Mouse (Mus musculus) limb, embryonic 14.5 days (tissue): ENCODE data around the gene Gm498. TPM values are rescaled to one million over a fixed set of nuclear protein-coding genes. Genes with fewer than 3 reads are reported as not detected.

Source experiments
- ATAC-seq: fragments of 200-750 bp; cut with Nextera tagmentation; 2 replicates; pipeline ENCODE4 v1.8.0; 2017; ENCODE audit warnings: low read depth, moderate number of reproducible peaks, moderate TSS enrichment; ENCODE audit not compliant: low FRiP score
- DNase-seq: peaks from one replicate; pipeline ENCODE4 v3.0.0-alpha.2; 2015; ENCODE audit warnings: low spot score
- H3K27ac ChIP-seq: fragments of 300-500 bp; sonication (generic); replicated peaks from 2 replicates; pipeline ENCODE4 v1.5.1; 2014; ENCODE audit warnings: low read depth, mild to moderate bottlenecking, low read length, moderate library complexity, mixed read lengths
- H3K27me3 ChIP-seq: fragments of 300-500 bp; sonication (generic); 2 replicates; pipeline ENCODE4 v1.6.1; 2014; ENCODE audit warnings: low read length, mixed read lengths; ENCODE audit not compliant: control insufficient read depth, insufficient read depth
- H3K36me3 ChIP-seq: fragments of 300-500 bp; sonication (generic); 2 replicates; pipeline ENCODE4 v1.6.1; 2014; ENCODE audit warnings: mild to moderate bottlenecking, low read length, moderate library complexity, mixed read lengths; ENCODE audit not compliant: control insufficient read depth, insufficient read depth
- H3K4me1 ChIP-seq: fragments of 300-500 bp; sonication (generic); 2 replicates; pipeline ENCODE4 v1.6.1; 2014; ENCODE audit warnings: antibody characterized with exemption, low read length, mixed read lengths; ENCODE audit not compliant: control insufficient read depth, insufficient read depth
- H3K4me2 ChIP-seq: fragments of 300-500 bp; sonication (generic); replicated peaks from 2 replicates; pipeline ENCODE4 v1.6.1; 2014; ENCODE audit warnings: low read depth, mild to moderate bottlenecking, low read length, moderate library complexity; ENCODE audit not compliant: severe bottlenecking
- H3K4me3 ChIP-seq: fragments of 300-500 bp; sonication (generic); replicated peaks from 2 replicates; pipeline ENCODE4 v1.5.1; 2014; ENCODE audit warnings: low read length
- H3K9ac ChIP-seq: fragments of 300-500 bp; sonication (generic); 2 replicates; pipeline ENCODE4 v1.6.1; 2014; ENCODE audit warnings: mild to moderate bottlenecking, low read depth, low read length, moderate library complexity; ENCODE audit not compliant: severe bottlenecking
- H3K9me3 ChIP-seq: fragments of 300-500 bp; sonication (generic); 2 replicates; pipeline ENCODE4 v1.6.1; 2016; ENCODE audit warnings: low read length; ENCODE audit not compliant: control insufficient read depth
- POLR2A ChIP-seq: fragments of 200-500 bp; IDR thresholded peaks from 2 replicates; pipeline ENCODE4 v1.8.0; 2012; ENCODE audit warnings: inconsistent platforms, mild to moderate bottlenecking, moderate library complexity, borderline replicate concordance; ENCODE audit not compliant: insufficient read depth, insufficient read length; ENCODE audit errors: extremely low read depth
- WGBS: fragments of 180-500 bp; shearing (Covaris S2); extraction: QIAGEN DNeasy Blood & Tissue Kit; methylation state at CpG from one replicate; pipeline ENCODE4 v1.1.7; 2014; 5-methylcytosine and 5-hydroxymethylcytosine counted together
- polyA plus RNA-seq, 2 experiments: library from polyadenylated mRNA; depleted of rRNA in 1 of 2; stranded (reverse) in 1 of 2; unstranded in 1 of 2; fragments of >200 nt; fragmentation: Nextera tagmentation in 1 of 2; extraction: Ambion mirVana in 1 of 2; gene quantifications; 2 replicates each; pipeline versions ENCODE4 v1.2.1 to v1.2.3; 2012 to 2014

Gene Gm498
- polyA plus RNA-seq (2012; rRNA removed) (not detected in 2 replicates), polyA plus RNA-seq (2014; fragmentation: Nextera tagmentation; extraction: Ambion mirVana) (not detected in 2 replicates)

- Histone ChIP-seq H3K27ac (no peak within 1 kb of the TSS), H3K36me3 (no peaks in the 10 kb centered on the region), H3K9ac (no peak within 1 kb of the TSS), H3K4me1 (no peaks in the 10 kb centered on the region), H3K4me2 (no peak within 1 kb of the TSS), H3K9me3 (no peaks in the 10 kb centered on the region), H3K4me3 (no peak within 1 kb of the TSS), H3K27me3 (no peaks in the 10 kb centered on the region)
- no peak for TF ChIP-seq POLR2A
- DNase-seq = no peak
- 76% methylated on average over 2 of the region's 2 CpGs for WGBS
- no peak for ATAC-seq
Observed at GRCm38 (mm10) chr7:143866538-143866937, at the start of gene Gm498. Gene Gm498, plus strand, starts transcription at chr7:143866838.

DNA sequence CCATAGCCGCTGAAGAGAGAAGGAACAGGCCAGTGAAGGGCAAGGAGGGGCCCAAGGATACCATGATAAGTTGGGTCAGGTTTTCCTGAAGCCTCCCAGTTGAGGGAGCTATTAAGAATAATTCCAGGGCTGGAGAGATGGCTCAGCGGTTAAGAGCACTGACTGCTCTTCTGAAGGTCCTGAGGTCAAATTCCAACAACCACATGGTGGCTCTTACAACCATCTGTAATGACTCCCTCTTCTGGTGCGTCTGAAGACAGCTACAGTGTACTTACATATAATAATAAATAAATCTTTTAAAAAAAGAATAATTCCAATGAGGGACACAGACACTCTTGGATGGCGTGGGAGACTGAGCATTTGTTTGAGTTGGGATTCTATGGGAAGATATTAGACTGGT lies 47.4 kb upstream of the Gm498 start:
- ATAC-seq = no peak
- Histone ChIP-seq H3K9me3 (no peaks in the 10 kb centered on the region), H3K36me3 (peaks cover 26% of the 10 kb centered on the region), H3K4me2 (no peak overlapping the region), H3K4me3 (no peak overlapping the region), H3K9ac (no peak overlapping the region), H3K27me3 (no peaks in the 10 kb centered on the region), H3K4me1 (peaks cover 5% of the 10 kb centered on the region), H3K27ac (no peak overlapping the region)
- no peak for TF ChIP-seq POLR2A
- 82% methylated on average over 4 of the region's 4 CpGs for whole genome bisulfite sequencing
- no peak for DNase-seq

- no peak overlapping the region for H3K4me3 ChIP-seq
- DNase-seq (no peak), ATAC-seq (no peak)
- no peaks in the 10 kb centered on the region for H3K9me3 ChIP-seq
- H3K36me3 ChIP-seq = peaks cover 10% of the 10 kb centered on the region
- H3K9ac ChIP-seq = no peak overlapping the region
- TF ChIP-seq POLR2A = no peak
- no peak overlapping the region for H3K27ac ChIP-seq
- peaks cover 5% of the 10 kb centered on the region for H3K4me1 ChIP-seq
- WGBS = 87% methylated on average over 2 of the region's 2 CpGs
- no peaks in the 10 kb centered on the region for H3K27me3 ChIP-seq
- no peak overlapping the region for H3K4me2 ChIP-seq
Observed at GRCm38 (mm10) chr7:143821241-143821640, 45.4 kb upstream of the Gm498 start.

DNA sequence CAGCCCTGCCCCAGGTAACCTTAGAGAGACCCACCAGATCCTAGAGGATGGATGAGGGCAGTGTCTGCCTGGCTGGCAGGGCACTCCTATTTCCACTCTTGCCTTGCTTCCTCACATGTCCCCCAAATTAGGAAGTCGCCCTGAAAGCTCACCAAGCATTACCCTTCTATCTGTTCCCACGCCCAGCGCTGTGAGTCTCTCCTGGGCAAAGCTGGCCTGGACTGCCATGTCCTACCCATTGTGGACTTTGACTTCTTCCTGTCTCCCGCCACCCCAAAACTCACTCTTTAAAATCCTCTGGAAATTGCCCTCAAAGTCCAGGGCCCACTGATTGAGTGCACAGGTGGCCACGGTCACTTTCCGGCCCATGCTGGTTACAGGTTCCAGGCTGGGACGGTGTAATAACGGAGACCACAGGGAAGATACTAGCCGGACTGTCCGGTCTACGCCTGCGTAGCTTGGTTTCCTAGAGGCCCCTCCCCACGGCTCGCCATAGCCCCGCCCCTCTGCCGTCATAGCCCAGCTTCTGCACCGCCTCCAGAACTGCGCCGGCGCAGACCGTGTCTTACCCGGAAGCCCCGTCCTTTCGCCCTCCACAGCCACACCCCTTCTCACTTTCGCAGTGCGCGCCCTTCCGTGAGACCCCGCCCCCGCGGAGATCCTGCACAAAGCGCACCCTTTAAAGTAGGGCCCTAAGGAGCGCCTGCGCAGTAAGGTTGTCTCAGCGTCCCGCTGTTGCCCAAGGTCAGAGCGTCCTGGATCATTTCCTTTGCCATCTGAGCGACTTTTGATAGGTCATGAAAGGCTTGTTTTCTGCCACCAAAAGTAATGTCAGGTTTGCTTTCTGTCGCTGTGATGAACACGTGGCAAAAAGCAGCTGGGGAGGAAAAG lies 44.0 kb upstream of the Gm498 start, which contains the start of the genes Nadsyn1 and Dhcr7:
Nadsyn1 (minus strand) TSS at position 475 of the 891 bp plus-strand sequence.
Dhcr7 (plus strand) TSS at position 771 of the 891 bp plus-strand sequence.
- Histone ChIP-seq H3K4me1 (peaks cover 5% of the 10 kb centered on the region), H3K9ac (peak within 1 kb of the TSS; percentile 74), H3K27me3 (no peaks in the 10 kb centered on the region)

GRCm38 (mm10) chr7:143823266-143823605 lies 43.4 kb upstream of the Gm498 start:
- H3K9me3 ChIP-seq = no peaks in the 10 kb centered on the region
- no peak for TF ChIP-seq POLR2A
- peak overlapping the region; percentile 59 for H3K27ac ChIP-seq
- H3K9ac ChIP-seq = 0 out of 2 replicates have a peak overlapping the region, but pooled peaks have one; percentile 40
- H3K4me3 ChIP-seq = peak overlapping the region; percentile 60
- ATAC-seq (no peak; the same call in 1 of the 2 replicates), DNase-seq (no peak)
- H3K27me3 ChIP-seq = no peaks in the 10 kb centered on the region
- H3K36me3 ChIP-seq = peaks cover 7% of the 10 kb centered on the region
- WGBS = 80% methylated on average over 4 of the region's 4 CpGs
- H3K4me1 ChIP-seq = peaks cover 5% of the 10 kb centered on the region
- peak overlapping the region; percentile 63 for H3K4me2 ChIP-seq

More for the DNA sequence above, 44.0 kb upstream of the Gm498 start, which contains the start of the genes Nadsyn1 and Dhcr7:
- no peaks in the 10 kb centered on the region for H3K9me3 ChIP-seq
- peak within 1 kb of the TSS; percentile 59 for H3K27ac ChIP-seq
- H3K36me3 ChIP-seq = peaks cover 7% of the 10 kb centered on the region
- peak within 1 kb of the TSS; percentile 70 for H3K4me2 ChIP-seq
- peak; percentile 98 for DNase-seq
- peak within 1 kb of the TSS; percentile 60 for H3K4me3 ChIP-seq
- WGBS = under 1% methylated on average over 40 of the region's 40 CpGs
- ATAC-seq = peak; percentile 98
- TF ChIP-seq POLR2A = no peak
